Mouse (Mus musculus): ENCODE results near the gene Gm6685. TPM values are rescaled to one million over a fixed set of nuclear protein-coding genes. Genes with fewer than 3 reads are reported as not detected.
"Not testable (repeated sequence)": the region's sequence is repeated elsewhere in the genome, so short reads cannot be mapped to it uniquely, and the experiment has no call there.

Gene Gm6685
- not detected in 2 replicates for polyA plus RNA-seq (2016; fragmentation: Nextera tagmentation; extraction: Ambion mirVana)

GRCm38 (mm10) chr11:28339224-28340150 lies at the start of gene Gm6685:
TSS of gene Gm6685 (minus strand) at chr11:28339867.
- 84% methylated on average over 45 of the region's 45 CpGs for WGBS
- not testable (repeated sequence) for H3K4me3 ChIP-seq; H3K9ac ChIP-seq; H3K36me3 ChIP-seq; H3K4me1 ChIP-seq (replicated peaks); ATAC-seq (ENCODE audit: insufficient number of reproducible peaks, low FRiP score); H3K4me2 ChIP-seq; H3K9me3 ChIP-seq (replicated peaks); H3K27me3 ChIP-seq (replicated peaks); H3K27ac ChIP-seq (ENCODE audit: poor library complexity, severe bottlenecking)

GRCm38 (mm10) chr11:28375891-28376290 lies 36.2 kb upstream of the Gm6685 start:
- no peaks in the 10 kb centered on the region for H3K27me3 ChIP-seq (replicated peaks)
- H3K27ac ChIP-seq (ENCODE audit: poor library complexity, severe bottlenecking): no peak overlapping the region
- no peak overlapping the region for H3K4me2 ChIP-seq
- H3K36me3 ChIP-seq: no peaks in the 10 kb centered on the region
- no peak overlapping the region for H3K9ac ChIP-seq
- ATAC-seq (ENCODE audit: insufficient number of reproducible peaks, low FRiP score): no peak
- no peaks in the 10 kb centered on the region for H3K4me1 ChIP-seq (replicated peaks)
- no peaks in the 10 kb centered on the region for H3K9me3 ChIP-seq (replicated peaks)
- H3K4me3 ChIP-seq: no peak overlapping the region

GRCm38 (mm10) chr11:28374636-28375035 lies 35.0 kb upstream of the Gm6685 start:
- Histone ChIP-seq H3K27me3 (replicated peaks) (no peaks in the 10 kb centered on the region), H3K4me2 (no peak overlapping the region), H3K9ac (no peak overlapping the region), H3K4me1 (replicated peaks) (no peaks in the 10 kb centered on the region), H3K36me3 (no peaks in the 10 kb centered on the region), H3K9me3 (replicated peaks) (no peaks in the 10 kb centered on the region), H3K27ac (ENCODE audit: poor library complexity, severe bottlenecking) (no peak overlapping the region), H3K4me3 (no peak overlapping the region)
- ATAC-seq (ENCODE audit: insufficient number of reproducible peaks, low FRiP score): no peak

GRCm38 (mm10) chr11:28371381-28371780 lies 31.7 kb upstream of the Gm6685 start:
- not testable (repeated sequence) for H3K36me3 ChIP-seq; H3K27ac ChIP-seq (ENCODE audit: poor library complexity, severe bottlenecking); H3K4me1 ChIP-seq (replicated peaks); H3K4me3 ChIP-seq; H3K4me2 ChIP-seq; ATAC-seq (ENCODE audit: insufficient number of reproducible peaks, low FRiP score); H3K9ac ChIP-seq; H3K9me3 ChIP-seq (replicated peaks); H3K27me3 ChIP-seq (replicated peaks)
- WGBS: 62% methylated on average over 5 of the region's 5 CpGs

GRCm38 (mm10) chr11:28365929-28366244 lies 26.2 kb upstream of the Gm6685 start:
- H3K9ac ChIP-seq: peak overlapping the region; percentile 62
- WGBS: 46% methylated on average over 2 of the region's 2 CpGs
- H3K27ac ChIP-seq (ENCODE audit: poor library complexity, severe bottlenecking): no peak overlapping the region

GRCm38 (mm10) chr11:28365209-28365928 lies 25.7 kb upstream of the Gm6685 start:
- ATAC-seq (ENCODE audit: insufficient number of reproducible peaks, low FRiP score): peak; percentile 75; the same call in 1 of the 2 replicates
- Histone ChIP-seq H3K4me1 (replicated peaks) (no peaks in the 10 kb centered on the region), H3K9me3 (replicated peaks) (no peaks in the 10 kb centered on the region), H3K9ac (peak overlapping the region; percentile 62), H3K4me2 (peak overlapping the region; percentile 71), H3K27ac (ENCODE audit: poor library complexity, severe bottlenecking) (no peak overlapping the region), H3K36me3 (no peaks in the 10 kb centered on the region), H3K27me3 (replicated peaks) (no peaks in the 10 kb centered on the region), H3K4me3 (peak overlapping the region; percentile 50)
- 6% methylated on average over 26 of the region's 26 CpGs for WGBS

More at GRCm38 (mm10) chr11:28365929-28366244, 26.2 kb upstream of the Gm6685 start:
- Histone ChIP-seq H3K4me1 (replicated peaks) (no peaks in the 10 kb centered on the region), H3K36me3 (no peaks in the 10 kb centered on the region), H3K4me2 (peak overlapping the region; percentile 71), H3K9me3 (replicated peaks) (no peaks in the 10 kb centered on the region), H3K4me3 (peak overlapping the region; percentile 50), H3K27me3 (replicated peaks) (no peaks in the 10 kb centered on the region)
- ATAC-seq (ENCODE audit: insufficient number of reproducible peaks, low FRiP score): no peak

- Histone ChIP-seq H3K9me3 (replicated peaks) (no peaks in the 10 kb centered on the region), H3K4me2 (no peak overlapping the region), H3K4me1 (replicated peaks) (no peaks in the 10 kb centered on the region), H3K27me3 (replicated peaks) (no peaks in the 10 kb centered on the region), H3K9ac (no peak overlapping the region), H3K36me3 (no peaks in the 10 kb centered on the region), H3K4me3 (no peak overlapping the region), H3K27ac (ENCODE audit: poor library complexity, severe bottlenecking) (no peak overlapping the region)
- ATAC-seq (ENCODE audit: insufficient number of reproducible peaks, low FRiP score): no peak
- 78% methylated on average over 2 of the region's 2 CpGs for WGBS
Observed at GRCm38 (mm10) chr11:28343465-28343864, 3.8 kb upstream of the Gm6685 start.

- H3K27me3 ChIP-seq (replicated peaks): no peaks in the 10 kb centered on the region
- 67% methylated on average over 5 of the region's 5 CpGs for WGBS
- H3K4me2 ChIP-seq: no peak overlapping the region
- no peak overlapping the region for H3K27ac ChIP-seq (ENCODE audit: poor library complexity, severe bottlenecking)
- no peaks in the 10 kb centered on the region for H3K9me3 ChIP-seq (replicated peaks)
- no peak overlapping the region for H3K9ac ChIP-seq
- H3K36me3 ChIP-seq: no peaks in the 10 kb centered on the region
- ATAC-seq (ENCODE audit: insufficient number of reproducible peaks, low FRiP score): no peak
- no peak overlapping the region for H3K4me3 ChIP-seq
- no peaks in the 10 kb centered on the region for H3K4me1 ChIP-seq (replicated peaks)
Observed at GRCm38 (mm10) chr11:28341887-28342286, 2.2 kb upstream of the Gm6685 start.

- 58% methylated on average over 1 of the region's 1 CpGs for WGBS
- H3K4me2 ChIP-seq: no peak overlapping the region
- ATAC-seq (ENCODE audit: insufficient number of reproducible peaks, low FRiP score): no peak
- no peak overlapping the region for H3K4me3 ChIP-seq
- H3K27ac ChIP-seq (ENCODE audit: poor library complexity, severe bottlenecking): no peak overlapping the region
- H3K27me3 ChIP-seq (replicated peaks): no peaks in the 10 kb centered on the region
- no peaks in the 10 kb centered on the region for H3K9me3 ChIP-seq (replicated peaks)
- no peaks in the 10 kb centered on the region for H3K4me1 ChIP-seq (replicated peaks)
- H3K9ac ChIP-seq: no peak overlapping the region
- no peaks in the 10 kb centered on the region for H3K36me3 ChIP-seq
Observed at GRCm38 (mm10) chr11:28327878-28328277, 11.8 kb downstream of the Gm6685 start.

GRCm38 (mm10) chr11:28313396-28313795 lies 26.3 kb downstream of the Gm6685 start:
- no peak overlapping the region for H3K27ac ChIP-seq (ENCODE audit: poor library complexity, severe bottlenecking)
- H3K4me1 ChIP-seq (replicated peaks): no peaks in the 10 kb centered on the region
- H3K9me3 ChIP-seq (replicated peaks): no peaks in the 10 kb centered on the region
- 59% methylated on average over 1 of the region's 1 CpGs for WGBS
- no peak overlapping the region for H3K4me2 ChIP-seq
- no peak overlapping the region for H3K9ac ChIP-seq
- H3K4me3 ChIP-seq: no peak overlapping the region
- no peaks in the 10 kb centered on the region for H3K27me3 ChIP-seq (replicated peaks)
- no peak for ATAC-seq (ENCODE audit: insufficient number of reproducible peaks, low FRiP score)
- no peaks in the 10 kb centered on the region for H3K36me3 ChIP-seq

- H3K4me2 ChIP-seq: no peak overlapping the region
- no peaks in the 10 kb centered on the region for H3K4me1 ChIP-seq (replicated peaks)
- no peak overlapping the region for H3K27ac ChIP-seq (ENCODE audit: poor library complexity, severe bottlenecking)
- ATAC-seq (ENCODE audit: insufficient number of reproducible peaks, low FRiP score): no peak
- no peaks in the 10 kb centered on the region for H3K9me3 ChIP-seq (replicated peaks)
- H3K36me3 ChIP-seq: no peaks in the 10 kb centered on the region
- WGBS: 88% methylated on average over 1 of the region's 1 CpGs
- no peak overlapping the region for H3K9ac ChIP-seq
- no peaks in the 10 kb centered on the region for H3K27me3 ChIP-seq (replicated peaks)
- no peak overlapping the region for H3K4me3 ChIP-seq
Observed at GRCm38 (mm10) chr11:28307723-28308122, 31.9 kb downstream of the Gm6685 start.
